Mouse (Mus musculus): ENCODE results near the gene Mettl7b. TPM values are rescaled to one million over a fixed set of nuclear protein-coding genes. Genes with fewer than 3 reads are reported as not detected.

Gene Mettl7b
- total RNA-seq, 2 experiments from 2014 or later, result not detected

Other genes with a start within 250 kb of the Mettl7b start
- 10.6 and 11.4 TPM in 2 replicates for gene Dgka, start 216.1 kb downstream of the Mettl7b start, total RNA-seq (2014; fragmentation: Nextera tagmentation)
- gene Dgka, start 216.1 kb downstream of the Mettl7b start, total RNA-seq (2017), result 1.0 and 6.1 TPM in 2 replicates
- 26.6 and 38.0 TPM in 2 replicates for gene Pym1, start 213.1 kb downstream of the Mettl7b start, total RNA-seq (2014; fragmentation: Nextera tagmentation)
- gene Pym1, start 213.1 kb downstream of the Mettl7b start, total RNA-seq (2017), result 27.0 and 58.4 TPM in 2 replicates
- not detected in 2 replicates for gene Mmp19, start 170.1 kb downstream of the Mettl7b start, total RNA-seq (2014; fragmentation: Nextera tagmentation)
- 0.05 and 0.23 TPM in 2 replicates for gene Mmp19, start 170.1 kb downstream of the Mettl7b start, total RNA-seq (2017)
- gene Dnajc14, start 156.9 kb downstream of the Mettl7b start, total RNA-seq (2014; fragmentation: Nextera tagmentation), result 18.6 and 21.5 TPM in 2 replicates
- gene Dnajc14, start 156.9 kb downstream of the Mettl7b start, total RNA-seq (2017), result 20.8 and 30.7 TPM in 2 replicates
- 4.6 and 6.9 TPM in 2 replicates for gene Tmem198b, start 156.6 kb downstream of the Mettl7b start, total RNA-seq (2014; fragmentation: Nextera tagmentation)
- 1.5 and 2.8 TPM in 2 replicates for gene Tmem198b, start 156.6 kb downstream of the Mettl7b start, total RNA-seq (2017)
- 166 and 201 TPM in 2 replicates for gene Sarnp, start 143.7 kb downstream of the Mettl7b start, total RNA-seq (2014; fragmentation: Nextera tagmentation)
- 364 and 369 TPM in 2 replicates for gene Sarnp, start 143.7 kb downstream of the Mettl7b start, total RNA-seq (2017)
- gene Ormdl2, start 139.3 kb downstream of the Mettl7b start, total RNA-seq (2014; fragmentation: Nextera tagmentation), result 70.3 and 79.9 TPM in 2 replicates
- gene Ormdl2, start 139.3 kb downstream of the Mettl7b start, total RNA-seq (2017), result 99.3 and 115 TPM in 2 replicates
- 0.35 TPM in 1 of 2 replicates, not detected in the other for gene Gdf11, start 69.3 kb downstream of the Mettl7b start, total RNA-seq (2014; fragmentation: Nextera tagmentation)
- gene Gdf11, start 69.3 kb downstream of the Mettl7b start, total RNA-seq (2017), result 0.69 TPM in 1 of 2 replicates, not detected in the other
- 6.8 and 19.4 TPM in 2 replicates for gene Cd63, start 60.0 kb downstream of the Mettl7b start, total RNA-seq (2014; fragmentation: Nextera tagmentation)
- 15.5 and 18.0 TPM in 2 replicates for gene Cd63, start 60.0 kb downstream of the Mettl7b start, total RNA-seq (2017)
- 12.8 and 19.0 TPM in 2 replicates for gene Rdh5, start 38.1 kb downstream of the Mettl7b start, total RNA-seq (2014; fragmentation: Nextera tagmentation)
- gene Rdh5, start 38.1 kb downstream of the Mettl7b start, total RNA-seq (2017), result 1.1 and 3.0 TPM in 2 replicates
- 45.7 and 94.6 TPM in 2 replicates for gene Bloc1s1, start 37.0 kb downstream of the Mettl7b start, total RNA-seq (2014; fragmentation: Nextera tagmentation)
- 73.8 and 82.2 TPM in 2 replicates for gene Bloc1s1, start 37.0 kb downstream of the Mettl7b start, total RNA-seq (2017)
- gene Itga7, start 27.2 kb downstream of the Mettl7b start, total RNA-seq (2014; fragmentation: Nextera tagmentation), result not detected in 2 replicates
- gene Itga7, start 27.2 kb downstream of the Mettl7b start, total RNA-seq (2017), result 0.04 and 0.19 TPM in 2 replicates
- gene Olfr9, start 28.4 kb upstream of the Mettl7b start, total RNA-seq (2014; fragmentation: Nextera tagmentation), result not detected in 2 replicates
- gene Olfr9, start 28.4 kb upstream of the Mettl7b start, total RNA-seq (2017), result not detected in 2 replicates
- not detected in 2 replicates for gene Olfr763, start 49.8 kb upstream of the Mettl7b start, total RNA-seq (2014; fragmentation: Nextera tagmentation)
- gene Olfr763, start 49.8 kb upstream of the Mettl7b start, total RNA-seq (2017), result not detected in 2 replicates
- not detected in 2 replicates for gene Olfr764-ps1, start 78.9 kb upstream of the Mettl7b start, total RNA-seq (2014; fragmentation: Nextera tagmentation)
- not detected in 2 replicates for gene Olfr764-ps1, start 78.9 kb upstream of the Mettl7b start, total RNA-seq (2017)
- not detected in 2 replicates for gene Olfr765, start 89.0 kb upstream of the Mettl7b start, total RNA-seq (2014; fragmentation: Nextera tagmentation)
- not detected in 2 replicates for gene Olfr765, start 89.0 kb upstream of the Mettl7b start, total RNA-seq (2017)
- not detected in 2 replicates for gene Olfr766-ps1, start 108.0 kb upstream of the Mettl7b start, total RNA-seq (2014; fragmentation: Nextera tagmentation)
- gene Olfr766-ps1, start 108.0 kb upstream of the Mettl7b start, total RNA-seq (2017), result not detected in 2 replicates
- gene Olfr767, start 121.9 kb upstream of the Mettl7b start, total RNA-seq (2014; fragmentation: Nextera tagmentation), result not detected in 2 replicates
- not detected in 2 replicates for gene Olfr767, start 121.9 kb upstream of the Mettl7b start, total RNA-seq (2017)
- gene Olfr768, start 138.4 kb upstream of the Mettl7b start, total RNA-seq (2014; fragmentation: Nextera tagmentation), result not detected in 2 replicates
- not detected in 2 replicates for gene Olfr768, start 138.4 kb upstream of the Mettl7b start, total RNA-seq (2017)
- gene Olfr769, start 156.9 kb upstream of the Mettl7b start, total RNA-seq (2014; fragmentation: Nextera tagmentation), result not detected in 2 replicates
- not detected in 2 replicates for gene Olfr769, start 156.9 kb upstream of the Mettl7b start, total RNA-seq (2017)
- gene Olfr770, start 178.0 kb upstream of the Mettl7b start, total RNA-seq (2014; fragmentation: Nextera tagmentation), result not detected in 2 replicates
- gene Olfr770, start 178.0 kb upstream of the Mettl7b start, total RNA-seq (2017), result not detected in 2 replicates
- gene Olfr771, start 203.8 kb upstream of the Mettl7b start, total RNA-seq (2014; fragmentation: Nextera tagmentation), result not detected in 2 replicates
- not detected in 2 replicates for gene Olfr771, start 203.8 kb upstream of the Mettl7b start, total RNA-seq (2017)
- gene Olfr772, start 216.9 kb upstream of the Mettl7b start, total RNA-seq (2014; fragmentation: Nextera tagmentation), result not detected in 2 replicates
- not detected in 2 replicates for gene Olfr772, start 216.9 kb upstream of the Mettl7b start, total RNA-seq (2017)
- not detected in 2 replicates for gene Olfr773, start 226.4 kb upstream of the Mettl7b start, total RNA-seq (2014; fragmentation: Nextera tagmentation)
- not detected in 2 replicates for gene Olfr773, start 226.4 kb upstream of the Mettl7b start, total RNA-seq (2017)

All from megakaryocyte-erythroid progenitor cell, adult 5-6 weeks (primary cell).